Mouse (Mus musculus): ENCODE data around the gene Pik3c2a.

Pik3c2a gene

GRCm38 (mm10) chr7:116292377-116292776, 150.9 kb downstream of the Pik3c2a start:
- no peak for DNase-seq

- no peak for DNase-seq
Observed at GRCm38 (mm10) chr7:116290559-116290958, 152.7 kb downstream of the Pik3c2a start.

- no peak for DNase-seq
Observed at GRCm38 (mm10) chr7:116288996-116289395, 154.3 kb downstream of the Pik3c2a start.

- no peak for DNase-seq
Observed at GRCm38 (mm10) chr7:116287959-116288358, 155.3 kb downstream of the Pik3c2a start.
